Mouse (Mus musculus) heart, postnatal 36 days (tissue): ENCODE data around the gene Bank1. TPM values are rescaled to one million over a fixed set of nuclear protein-coding genes. Genes with fewer than 3 reads are reported as not detected.

Source experiments
- DNase-seq, 2 experiments: peaks; one replicate each; pipeline ENCODE4 v3.0.0; 2021 to 2022
- intact Hi-C: fragments of 180-260 bp; cut with DNase I; formaldehyde crosslinking; loops from one replicate; pipeline ENCODE4 v1.15.1; 2025
- total RNA-seq, 2 experiments: library from RNA; stranded (reverse); gene quantifications; 2 replicates each; pipeline ENCODE4 v1.2.3; 2021

The Bank1 gene
- total RNA-seq, 2 experiments from 2014 or later, result 0.92 to 1.0 TPM

GRCm38 (mm10) chr3:136035784-136036183 lies 290.1 kb downstream of the Bank1 start:
- intact Hi-C loops, result no loop called here
- DNase-seq, result no peak

GRCm38 (mm10) chr3:136024876-136025275 lies 301.0 kb downstream of the Bank1 start:
- no peak for DNase-seq
- intact Hi-C loops, result no loop called here

- intact Hi-C loops, result no loop called here
- DNase-seq, result no peak
Observed at GRCm38 (mm10) chr3:136017517-136017916, 308.3 kb downstream of the Bank1 start.

GRCm38 (mm10) chr3:136010616-136011015 lies 315.2 kb downstream of the Bank1 start:
- DNase-seq, result no peak
- intact Hi-C loops, result no loop called here

- peak; percentile 6 to 19 for DNase-seq
- intact Hi-C loops, result loop anchor here (5.0 kb wide), 1 partner anchor 69 kb away; no protein-coding TSS in a partner anchor
Observed at GRCm38 (mm10) chr3:136007846-136008245, 318.0 kb downstream of the Bank1 start.

GRCm38 (mm10) chr3:136007081-136007828 lies 318.6 kb downstream of the Bank1 start:
- intact Hi-C loops, result loop anchor here (5.0 kb wide), 1 partner anchor 70 kb away; no protein-coding TSS in a partner anchor
- DNase-seq, result peak in 1 of 2 experiments; percentile 3
